8 mouse cellular contexts compared by ENCODE assay signal in genomic region chr5:64811500-64812123, GRCm38 (mm10). TPM values are rescaled to one million over a fixed set of nuclear protein-coding genes. Genes with fewer than 3 reads are reported as not detected.
DNase-seq lines count a peak whose midpoint lies in the region; ATAC-seq and TF ChIP-seq lines count a peak whose summit lies in the region.

No protein-coding gene starts in this region.

- TF ChIP-seq CTCF in left cerebral cortex, adult 2 months (IDR thresholded peaks at IDR 0.05): no peak
- no peak for TF ChIP-seq CTCF in brain, embryonic 14.5 days (IDR thresholded peaks at IDR 0.05; ENCODE audit: borderline replicate concordance, extremely low read depth, insufficient read depth, insufficient read length)

- peaks cover 18% of the 10 kb centered on the region; the same call in 1 of the 2 replicates for H3K36me3 ChIP-seq in intestine, embryonic 14.5 days (ENCODE audit: control insufficient read depth, insufficient read depth, low read length)
- peaks cover 60% of the 10 kb centered on the region for H3K36me3 ChIP-seq in liver, embryonic 15.5 days (replicated peaks)
- H3K36me3 ChIP-seq in neural tube, embryonic 13.5 days: no peaks in the 10 kb centered on the region

- TF ChIP-seq POLR2A in brain, embryonic 14.5 days (IDR thresholded peaks at IDR 0.05; ENCODE audit: borderline replicate concordance, extremely low read depth, insufficient read depth, insufficient read length, poor library complexity, severe bottlenecking): no peak

- 8% methylated on average over 14 of the region's 14 CpGs for WGBS in intestine, embryonic 14.5 days
- 3% methylated on average over 14 of the region's 14 CpGs for WGBS in liver, embryonic 15.5 days (ENCODE audit: insufficient replicate concordance)
- 10% methylated on average over 14 of the region's 14 CpGs for WGBS in neural tube, embryonic 13.5 days

- peak overlapping the region; percentile 37 for H3K9ac ChIP-seq in intestine, embryonic 14.5 days (ENCODE audit: low read length)
- peak overlapping the region; percentile 79 for H3K9ac ChIP-seq in liver, embryonic 15.5 days
- 0 out of 2 replicates have a peak overlapping the region, but pooled peaks have one; percentile 53 for H3K9ac ChIP-seq in neural tube, embryonic 13.5 days

- peaks cover 84% of the 10 kb centered on the region for H3K4me1 ChIP-seq in intestine, embryonic 14.5 days (replicated peaks; ENCODE audit: control insufficient read depth, insufficient read depth, low read length)
- peaks cover 97% of the 10 kb centered on the region for H3K4me1 ChIP-seq in liver, embryonic 15.5 days (replicated peaks)
- H3K4me1 ChIP-seq in neural tube, embryonic 13.5 days (replicated peaks): peaks cover 61% of the 10 kb centered on the region

- intact Hi-C loops in left cerebral cortex, adult 2 months (cut with DNase I): loop anchor here (2.0 kb wide), 2 partner anchors 53 to 523 kb away; no protein-coding TSS in a partner anchor
- intact Hi-C loops in left cerebral cortex, postnatal 4 days (cut with DNase I): loop anchor here (5.0 kb wide), 2 partner anchors 429 to 519 kb away; no protein-coding TSS in a partner anchor

- no peaks in the 10 kb centered on the region for H3K27me3 ChIP-seq in intestine, embryonic 14.5 days (replicated peaks; ENCODE audit: control insufficient read depth, insufficient read depth, low read length)
- no peaks in the 10 kb centered on the region for H3K27me3 ChIP-seq in liver, embryonic 15.5 days
- no peaks in the 10 kb centered on the region for H3K27me3 ChIP-seq in neural tube, embryonic 13.5 days

- ATAC-seq in intestine, embryonic 14.5 days (replicated peaks; ENCODE audit: low FRiP score, low TSS enrichment, low read depth): peak; percentile 79
- ATAC-seq in liver, embryonic 15.5 days (ENCODE audit: insufficient read depth): peak; percentile 94
- no peak; the same call in none of the 2 replicates for ATAC-seq in neural tube, embryonic 13.5 days (ENCODE audit: low read depth)

- H3K27ac ChIP-seq in left cerebral cortex, adult 2 months: peak overlapping the region; percentile 82
- H3K27ac ChIP-seq in intestine, embryonic 14.5 days (ENCODE audit: low read depth): peak overlapping the region; percentile 89
- peak overlapping the region; percentile 97 for H3K27ac ChIP-seq in liver, embryonic 15.5 days (replicated peaks)
- peak overlapping the region; percentile 76 for H3K27ac ChIP-seq in neural tube, embryonic 13.5 days (replicated peaks)

- no peaks in the 10 kb centered on the region for H3K9me3 ChIP-seq in intestine, embryonic 14.5 days (ENCODE audit: control insufficient read depth, low read length)
- no peaks in the 10 kb centered on the region for H3K9me3 ChIP-seq in liver, embryonic 15.5 days (replicated peaks)
- no peaks in the 10 kb centered on the region for H3K9me3 ChIP-seq in neural tube, embryonic 13.5 days

- H3K4me2 ChIP-seq in intestine, embryonic 14.5 days (ENCODE audit: low read length): peak overlapping the region; percentile 43
- peak overlapping the region; percentile 84 for H3K4me2 ChIP-seq in liver, embryonic 15.5 days
- peak overlapping the region; percentile 36 for H3K4me2 ChIP-seq in neural tube, embryonic 13.5 days

- H3K4me3 ChIP-seq in left cerebral cortex, adult 2 months: 0 out of 2 replicates have a peak overlapping the region, but pooled peaks have one; percentile 4
- H3K4me3 ChIP-seq in intestine, embryonic 14.5 days (ENCODE audit: low read depth, low read length): peak overlapping the region; percentile 6; the same call in 1 of the 2 replicates
- peak overlapping the region; percentile 95 for H3K4me3 ChIP-seq in liver, embryonic 15.5 days (replicated peaks)
- no peak overlapping the region for H3K4me3 ChIP-seq in neural tube, embryonic 13.5 days

- DNase-seq in left cerebral cortex, adult 2 months (ENCODE audit: extremely low spot score in 1 of 2, low spot score in 2 of 2): no peak
- DNase-seq in left cerebral cortex, postnatal 4 days: no peak
- peak; percentile 58 for DNase-seq in brain, embryonic 14.5 days (ENCODE audit: low read depth)
- DNase-seq in gastrocnemius, postnatal 25 days: peak; percentile 77
- DNase-seq in intestine, embryonic 14.5 days (ENCODE audit: low spot score): peak; percentile 73
- DNase-seq in frontal cortex, postnatal 14 days (ENCODE audit: low spot score in 2 of 2): no peak

RNA-seq across cellular contexts. Expression of gene Klf3, which starts 8.4 kb away (rescaled TPM):
- 10 to 100 TPM; 28.4 to 35.8 TPM for total RNA-seq in left cerebral cortex, adult 2 months (2021)
- 10 to 100 TPM; 29.4 to 32.5 TPM for total RNA-seq in left cerebral cortex, postnatal 4 days (2021)
- polyA plus RNA-seq in brain, embryonic 14.5 days (2012; rRNA removed): 22.3 and 24.1 TPM in 2 replicates
- 10 to 100 TPM; 12.6 to 17.5 TPM for total RNA-seq in gastrocnemius, postnatal 25 days (2021)
- polyA plus RNA-seq in intestine, embryonic 14.5 days (2014; fragmentation: Nextera tagmentation; extraction: Ambion mirVana): 75.2 and 88.0 TPM in 2 replicates
- polyA plus RNA-seq in liver, embryonic 15.5 days (2015; fragmentation: Nextera tagmentation; extraction: Ambion mirVana): 104 and 107 TPM in 2 replicates
- 23.8 and 25.3 TPM in 2 replicates for polyA plus RNA-seq in neural tube, embryonic 13.5 days (2015; fragmentation: Nextera tagmentation; extraction: Ambion mirVana)

Comparison
In these comparisons a context has a peak if more than half of its experiments do, and no peak if none do; other contexts are left out.
1. DNase-seq: peak in brain, embryonic 14.5 days (single experiment), gastrocnemius, postnatal 25 days (single experiment) and intestine, embryonic 14.5 days (single experiment); none in left cerebral cortex, adult 2 months (0 of 2), left cerebral cortex, postnatal 4 days (single experiment) and frontal cortex, postnatal 14 days (0 of 2).
2. Peak in every context shown above with its lines, with median percentiles within 50 percentile points of each other: H3K27ac ChIP-seq, H3K4me2 ChIP-seq and H3K9ac ChIP-seq.